Mouse (Mus musculus) bone marrow macrophage, adult 2 months (primary cell): ENCODE data around the gene Thbs4. TPM values are rescaled to one million over a fixed set of nuclear protein-coding genes. Genes with fewer than 3 reads are reported as not detected.

Experiments used
- H3K27ac ChIP-seq: 2 replicates; pipeline ENCODE4 v1.5.1; 2012; ENCODE audit warnings: low read depth, low read length; ENCODE audit not compliant: insufficient read depth
- H3K4me1 ChIP-seq: 2 replicates; pipeline ENCODE4 v1.6.1; 2012; ENCODE audit warnings: low read length; ENCODE audit not compliant: control insufficient read depth, insufficient read depth
- H3K4me3 ChIP-seq: 2 replicates; pipeline ENCODE4 v1.5.1; 2012; ENCODE audit warnings: mild to moderate bottlenecking, low read length, moderate library complexity; ENCODE audit not compliant: insufficient read depth
- CTCF ChIP-seq: IDR thresholded peaks from 2 replicates; pipeline ENCODE4 v1.5.1; 2012; ENCODE audit warnings: low read depth, mild to moderate bottlenecking, low read length, moderate library complexity
- POLR2A ChIP-seq: IDR thresholded peaks from 2 replicates; pipeline ENCODE4 v1.6.1; 2012; ENCODE audit warnings: mild to moderate bottlenecking, low read depth, low read length, borderline replicate concordance
- polyA plus RNA-seq: library from polyadenylated mRNA; stranded (reverse); fragments of >200 nt; gene quantifications from 2 replicates; pipeline ENCODE4 v1.2.4, GENCODE M21; 2012; ENCODE audit not compliant: missing spikeins, insufficient read depth, insufficient read length

Gene Thbs4
- polyA plus RNA-seq, 1 experiment: not detected

GRCm38 (mm10) chr13:92722389-92722788 is 72.2 kb downstream of the Thbs4 start:
- Histone ChIP-seq H3K4me1 (peaks cover 5% of the 10 kb centered on the region), H3K27ac (no peak overlapping the region), H3K4me3 (no peak overlapping the region)
- TF ChIP-seq CTCF: no peak
- TF ChIP-seq POLR2A: no peak

GRCm38 (mm10) chr13:92721006-92721405 is 73.6 kb downstream of the Thbs4 start:
- H3K27ac ChIP-seq: no peak overlapping the region
- no peak overlapping the region for H3K4me3 ChIP-seq
- peaks cover 5% of the 10 kb centered on the region for H3K4me1 ChIP-seq
- TF ChIP-seq CTCF: no peak
- no peak for TF ChIP-seq POLR2A

- Histone ChIP-seq H3K4me1 (peaks cover 5% of the 10 kb centered on the region), H3K4me3 (no peak overlapping the region), H3K27ac (no peak overlapping the region)
- TF ChIP-seq POLR2A: no peak
- TF ChIP-seq CTCF: no peak
These were observed 76.6 kb downstream of the Thbs4 start for GRCm38 (mm10) chr13:92717851-92718665.

- Histone ChIP-seq H3K4me3 (no peak overlapping the region), H3K4me1 (no peaks in the 10 kb centered on the region), H3K27ac (no peak overlapping the region)
- TF ChIP-seq POLR2A (no peak), CTCF (no peak)
These were observed 82.0 kb downstream of the Thbs4 start for GRCm38 (mm10) chr13:92712619-92713018.

GRCm38 (mm10) chr13:92711821-92712220 is 82.8 kb downstream of the Thbs4 start:
- TF ChIP-seq CTCF (no peak), POLR2A (no peak)
- no peaks in the 10 kb centered on the region for H3K4me1 ChIP-seq
- no peak overlapping the region for H3K27ac ChIP-seq
- H3K4me3 ChIP-seq: no peak overlapping the region

- TF ChIP-seq CTCF (no peak), POLR2A (no peak)
- no peak overlapping the region for H3K4me3 ChIP-seq
- H3K27ac ChIP-seq: no peak overlapping the region
- H3K4me1 ChIP-seq: no peaks in the 10 kb centered on the region
These were observed 84.3 kb downstream of the Thbs4 start for GRCm38 (mm10) chr13:92710361-92710760.

GRCm38 (mm10) chr13:92709535-92709934 is 85.1 kb downstream of the Thbs4 start:
- TF ChIP-seq CTCF (no peak), POLR2A (no peak)
- no peak overlapping the region for H3K4me3 ChIP-seq
- no peaks in the 10 kb centered on the region for H3K4me1 ChIP-seq
- H3K27ac ChIP-seq: no peak overlapping the region

GRCm38 (mm10) chr13:92708466-92708865 is 86.2 kb downstream of the Thbs4 start:
- Histone ChIP-seq H3K4me1 (no peaks in the 10 kb centered on the region), H3K27ac (no peak overlapping the region), H3K4me3 (no peak overlapping the region)
- TF ChIP-seq CTCF (no peak), POLR2A (no peak)

- no peak for TF ChIP-seq CTCF
- no peak for TF ChIP-seq POLR2A
- H3K4me1 ChIP-seq: no peaks in the 10 kb centered on the region
- H3K4me3 ChIP-seq: no peak overlapping the region
- no peak overlapping the region for H3K27ac ChIP-seq
These were observed 86.7 kb downstream of the Thbs4 start for GRCm38 (mm10) chr13:92707941-92708340.

GRCm38 (mm10) chr13:92706342-92707061 is 88.1 kb downstream of the Thbs4 start:
- H3K4me1 ChIP-seq: no peaks in the 10 kb centered on the region
- H3K4me3 ChIP-seq: no peak overlapping the region
- TF ChIP-seq CTCF (no peak), POLR2A (no peak)
- no peak overlapping the region for H3K27ac ChIP-seq
